Mouse (Mus musculus): ENCODE data around the gene Pdzd2.

DNA sequence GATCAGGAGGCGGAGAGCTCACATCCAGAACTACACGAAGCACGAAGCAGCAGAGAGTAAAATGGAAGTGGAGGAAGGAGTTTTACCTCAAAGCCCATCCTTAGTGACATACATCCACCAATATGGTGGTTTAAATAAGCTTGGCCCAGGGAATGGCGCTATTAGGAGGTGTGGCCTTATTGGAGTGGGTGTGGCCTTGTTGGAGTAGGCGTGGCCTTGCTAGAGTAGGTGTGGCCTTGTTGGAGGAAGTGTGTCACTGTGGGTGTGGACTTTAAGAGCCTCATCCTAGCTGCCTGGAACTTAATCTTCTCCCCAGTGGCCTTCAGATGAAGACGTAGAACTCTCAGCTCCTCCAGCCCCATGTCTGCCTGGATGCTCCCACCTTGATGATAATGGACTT lies 73.8 kb downstream of the Pdzd2 start:
- TF ChIP-seq CTCF (IDR thresholded peaks at IDR 0.05; ENCODE audit: insufficient read depth, low read length) (no peak), POLR2A (IDR thresholded peaks at IDR 0.05; ENCODE audit: borderline replicate concordance, extremely low read depth, low read depth, low read length) (no peak)

Data from lung, adult 2 months (tissue).